Mouse (Mus musculus) kidney, embryonic 15.5 days (tissue): ENCODE measurements around the gene Upk3bl. TPM values are rescaled to one million over a fixed set of nuclear protein-coding genes. Genes with fewer than 3 reads are reported as not detected.
A peak's percentile ranks its signal among the peaks of the same experiment; 100 is the strongest.
"Not testable (repeated sequence)": the region's sequence is repeated elsewhere in the genome, so short reads cannot be mapped to it uniquely, and the experiment has no call there.

Experiments used
- ATAC-seq: fragments of 200-750 bp; cut with Nextera tagmentation; replicated peaks from 2 replicates; pipeline ENCODE4 v1.8.0; 2017; ENCODE audit warnings: moderate TSS enrichment; ENCODE audit not compliant: low FRiP score
- H3K27ac ChIP-seq: fragments of 300-500 bp; sonication (generic); 2 replicates; pipeline ENCODE4 v1.5.1; 2015; ENCODE audit warnings: mild to moderate bottlenecking, inconsistent platforms
- H3K27me3 ChIP-seq: fragments of 300-500 bp; sonication (generic); 2 replicates; pipeline ENCODE4 v1.6.1; 2015; ENCODE audit warnings: inconsistent platforms
- H3K36me3 ChIP-seq: fragments of 300-500 bp; sonication (generic); 2 replicates; pipeline ENCODE4 v1.6.1; 2015; ENCODE audit warnings: inconsistent platforms
- H3K4me1 ChIP-seq: fragments of 300-500 bp; sonication (generic); 2 replicates; pipeline ENCODE4 v1.6.1; 2015; ENCODE audit warnings: inconsistent platforms
- H3K4me2 ChIP-seq: fragments of 300-500 bp; sonication (generic); 2 replicates; pipeline ENCODE4 v1.6.1; 2015; ENCODE audit warnings: moderate library complexity, mild to moderate bottlenecking, inconsistent platforms
- H3K4me3 ChIP-seq: fragments of 300-500 bp; sonication (generic); replicated peaks from 2 replicates; pipeline ENCODE4 v1.5.1; 2015; ENCODE audit warnings: mild to moderate bottlenecking, inconsistent platforms
- H3K9ac ChIP-seq: fragments of 300-500 bp; sonication (generic); 2 replicates; pipeline ENCODE4 v1.6.1; 2015; ENCODE audit warnings: mild to moderate bottlenecking, inconsistent platforms
- H3K9me3 ChIP-seq: fragments of 300-500 bp; sonication (generic); replicated peaks from 2 replicates; pipeline ENCODE4 v1.6.1; 2016; ENCODE audit warnings: inconsistent platforms
- WGBS: fragments of 180-500 bp; shearing (Covaris S2); methylation state at CpG from one replicate; pipeline ENCODE4 v1.1.7; 2015; ENCODE audit warnings: mixed read lengths; 5-methylcytosine and 5-hydroxymethylcytosine counted together
- polyA plus RNA-seq: library from polyadenylated mRNA; unstranded; fragments of >200 nt; fragmentation: Nextera tagmentation; extraction: Ambion mirVana; gene quantifications from 2 replicates; pipeline ENCODE4 v1.2.1, GENCODE M21; 2015

The Upk3bl gene
- polyA plus RNA-seq, 1 experiment from 2014 or later: 3.2 TPM

- Histone ChIP-seq H3K4me1 (peaks cover 60% of the 10 kb centered on the region), H3K9me3 (no peaks in the 10 kb centered on the region), H3K4me3 (no peak overlapping the region), H3K27me3 (no peaks in the 10 kb centered on the region), H3K9ac (no peak overlapping the region), H3K36me3 (no peaks in the 10 kb centered on the region), H3K4me2 (no peak overlapping the region), H3K27ac (peak overlapping the region; percentile 97)
- WGBS: 13% methylated on average over 6 of the region's 6 CpGs
- ATAC-seq: no peak
Measured at GRCm38 (mm10) chr5:136049926-136050325, 4.4 kb upstream of the Upk3bl start.

- no peak overlapping the region for H3K4me3 ChIP-seq
- no peaks in the 10 kb centered on the region for H3K36me3 ChIP-seq
- H3K9ac ChIP-seq: no peak overlapping the region
- peak overlapping the region; percentile 41 for H3K4me2 ChIP-seq
- H3K9me3 ChIP-seq: no peaks in the 10 kb centered on the region
- H3K4me1 ChIP-seq: peaks cover 47% of the 10 kb centered on the region
- H3K27me3 ChIP-seq: no peaks in the 10 kb centered on the region
- peak; percentile 95 for ATAC-seq
- WGBS: 3% methylated on average over 10 of the region's 10 CpGs
- H3K27ac ChIP-seq: peak overlapping the region; percentile 97
Measured at GRCm38 (mm10) chr5:136051231-136052085, 2.8 kb upstream of the Upk3bl start.

GRCm38 (mm10) chr5:136052861-136053655, 1.2 kb upstream of the Upk3bl start:
- Histone ChIP-seq H3K27me3 (no peaks in the 10 kb centered on the region), H3K4me2 (no peak overlapping the region), H3K4me1 (peaks cover 50% of the 10 kb centered on the region), H3K9me3 (no peaks in the 10 kb centered on the region), H3K27ac (peak overlapping the region; percentile 97), H3K4me3 (no peak overlapping the region), H3K9ac (no peak overlapping the region), H3K36me3 (no peaks in the 10 kb centered on the region)
- ATAC-seq: no peak
- WGBS: 83% methylated on average over 8 of the region's 8 CpGs

GRCm38 (mm10) chr5:136056062-136056461, 1.8 kb downstream of the Upk3bl start:
- 42% methylated on average over 4 of the region's 4 CpGs for WGBS
- H3K27ac ChIP-seq: no peak overlapping the region
- peaks cover 39% of the 10 kb centered on the region for H3K4me1 ChIP-seq
- no peaks in the 10 kb centered on the region for H3K9me3 ChIP-seq
- no peaks in the 10 kb centered on the region for H3K27me3 ChIP-seq
- no peak for ATAC-seq
- H3K9ac ChIP-seq: no peak overlapping the region
- H3K4me3 ChIP-seq: no peak overlapping the region
- no peak overlapping the region for H3K4me2 ChIP-seq
- no peaks in the 10 kb centered on the region for H3K36me3 ChIP-seq

- Histone ChIP-seq H3K9ac (no peak overlapping the region), H3K36me3 (no peaks in the 10 kb centered on the region), H3K4me1 (peaks cover 32% of the 10 kb centered on the region), H3K4me2 (0 out of 2 replicates have a peak overlapping the region, but pooled peaks have one; percentile 5), H3K27ac (no peak overlapping the region; the same call in 1 of the 2 replicates), H3K9me3 (no peaks in the 10 kb centered on the region), H3K27me3 (no peaks in the 10 kb centered on the region), H3K4me3 (no peak overlapping the region)
- 25% methylated on average over 8 of the region's 8 CpGs for WGBS
- ATAC-seq: no peak
Measured at GRCm38 (mm10) chr5:136057085-136057484, 2.8 kb downstream of the Upk3bl start.

- Histone ChIP-seq H3K9me3 (no peaks in the 10 kb centered on the region), H3K9ac (no peak overlapping the region; the same call in 1 of the 2 replicates), H3K27me3 (no peaks in the 10 kb centered on the region), H3K4me2 (no peak overlapping the region), H3K4me1 (peaks cover 18% of the 10 kb centered on the region), H3K36me3 (no peaks in the 10 kb centered on the region), H3K27ac (no peak overlapping the region), H3K4me3 (no peak overlapping the region)
- 11% methylated on average over 12 of the region's 12 CpGs for WGBS
- 0 out of 2 replicates have a peak, but pooled peaks have one; percentile 68 for ATAC-seq
Measured at GRCm38 (mm10) chr5:136061567-136061966, 7.3 kb downstream of the Upk3bl start.

GRCm38 (mm10) chr5:136063920-136064319, 9.6 kb downstream of the Upk3bl start:
- no peak overlapping the region for H3K4me2 ChIP-seq
- H3K27ac ChIP-seq: no peak overlapping the region
- H3K9ac ChIP-seq: no peak overlapping the region
- H3K9me3 ChIP-seq: no peaks in the 10 kb centered on the region
- no peaks in the 10 kb centered on the region for H3K27me3 ChIP-seq
- H3K4me3 ChIP-seq: no peak overlapping the region
- 91% methylated on average over 10 of the region's 10 CpGs for WGBS
- H3K4me1 ChIP-seq: peaks cover 10% of the 10 kb centered on the region; the same call in 1 of the 2 replicates
- no peaks in the 10 kb centered on the region for H3K36me3 ChIP-seq
- no peak for ATAC-seq

- WGBS: 68% methylated on average over 11 of the region's 11 CpGs
- not testable (repeated sequence) for H3K27me3 ChIP-seq, H3K9ac ChIP-seq, H3K9me3 ChIP-seq, H3K4me2 ChIP-seq, ATAC-seq, H3K4me3 ChIP-seq, H3K27ac ChIP-seq, H3K36me3 ChIP-seq, H3K4me1 ChIP-seq
Measured at GRCm38 (mm10) chr5:136066404-136067148, 12.3 kb downstream of the Upk3bl start.

GRCm38 (mm10) chr5:136069411-136069810, 15.1 kb downstream of the Upk3bl start:
- Histone ChIP-seq H3K27me3 (no peaks in the 10 kb centered on the region), H3K36me3 (no peaks in the 10 kb centered on the region), H3K4me1 (no peaks in the 10 kb centered on the region), H3K9me3 (no peaks in the 10 kb centered on the region), H3K4me3 (no peak overlapping the region), H3K27ac (no peak overlapping the region), H3K9ac (no peak overlapping the region), H3K4me2 (no peak overlapping the region)
- ATAC-seq: no peak
- 71% methylated on average over 2 of the region's 2 CpGs for WGBS

- Histone ChIP-seq H3K27ac (no peak overlapping the region), H3K9me3 (no peaks in the 10 kb centered on the region), H3K4me1 (peaks cover 12% of the 10 kb centered on the region; the same call in 1 of the 2 replicates), H3K36me3 (no peaks in the 10 kb centered on the region), H3K27me3 (no peaks in the 10 kb centered on the region), H3K9ac (no peak overlapping the region), H3K4me2 (no peak overlapping the region), H3K4me3 (no peak overlapping the region)
- ATAC-seq: no peak
- 50% methylated on average over 6 of the region's 6 CpGs for WGBS
Measured at GRCm38 (mm10) chr5:136073051-136073450, 18.8 kb downstream of the Upk3bl start.

GRCm38 (mm10) chr5:136073526-136073925, 19.2 kb downstream of the Upk3bl start:
- ATAC-seq: no peak
- Histone ChIP-seq H3K4me3 (no peak overlapping the region), H3K9ac (no peak overlapping the region), H3K4me1 (peaks cover 12% of the 10 kb centered on the region; the same call in 1 of the 2 replicates), H3K27ac (no peak overlapping the region), H3K9me3 (no peaks in the 10 kb centered on the region), H3K36me3 (no peaks in the 10 kb centered on the region), H3K27me3 (no peaks in the 10 kb centered on the region), H3K4me2 (no peak overlapping the region)
- 74% methylated on average over 11 of the region's 11 CpGs for WGBS
